Mouse (Mus musculus): ENCODE measurements at regions not wholly inside any gene's neighbourhood (a gene's known extent, or its start where the extent isn't known, plus 50 kb on each side); places are given as distances from the start of the nearest gene placed in this dataset.

DNA sequence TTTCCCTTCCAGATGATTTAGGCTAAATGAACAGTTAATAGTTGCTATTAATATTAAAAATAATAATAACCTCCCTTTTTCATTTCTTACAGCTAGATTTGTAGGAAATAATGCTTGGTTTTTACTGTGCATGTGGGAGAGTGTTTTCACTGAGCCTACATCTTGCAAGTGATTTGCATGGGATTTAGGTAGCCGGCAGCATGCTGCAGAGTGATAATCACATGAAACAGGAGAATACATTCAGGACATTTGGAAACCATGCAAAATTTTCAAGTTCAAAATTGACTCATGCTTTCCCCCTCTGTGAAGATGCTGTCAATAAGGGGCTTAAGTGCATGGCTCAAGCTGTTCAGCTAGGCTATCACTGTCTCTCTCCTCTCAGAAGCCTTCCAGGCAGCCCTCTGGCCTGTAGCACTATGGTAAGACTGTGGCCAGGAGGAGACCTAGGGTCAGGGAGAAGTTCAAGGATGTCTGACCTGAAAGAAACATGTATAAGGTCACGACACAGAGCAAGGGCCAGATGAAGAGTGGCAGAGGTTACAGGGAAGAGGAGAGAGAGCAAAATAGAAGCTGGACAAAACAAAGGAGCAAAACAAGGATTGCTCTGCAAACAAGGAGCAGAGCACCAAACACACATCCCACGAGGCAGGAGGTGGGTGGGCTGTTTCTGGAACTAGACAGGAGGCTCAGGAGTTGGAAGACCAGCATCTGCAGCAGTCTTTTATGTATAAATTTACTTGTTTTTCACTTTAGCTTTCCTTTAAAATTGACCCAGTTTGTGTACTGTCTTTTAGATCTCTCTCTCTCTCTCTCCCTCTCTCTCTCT, 177.5 kb downstream of the Tmem161b start:
- no peak for DNase-seq (ENCODE audit: low read depth, low spot score)

- no peak for DNase-seq (ENCODE audit: low read depth, low spot score)
Observed at GRCm38 (mm10) chr13:84401006-84401405, 178.9 kb downstream of the Tmem161b start.

DNA sequence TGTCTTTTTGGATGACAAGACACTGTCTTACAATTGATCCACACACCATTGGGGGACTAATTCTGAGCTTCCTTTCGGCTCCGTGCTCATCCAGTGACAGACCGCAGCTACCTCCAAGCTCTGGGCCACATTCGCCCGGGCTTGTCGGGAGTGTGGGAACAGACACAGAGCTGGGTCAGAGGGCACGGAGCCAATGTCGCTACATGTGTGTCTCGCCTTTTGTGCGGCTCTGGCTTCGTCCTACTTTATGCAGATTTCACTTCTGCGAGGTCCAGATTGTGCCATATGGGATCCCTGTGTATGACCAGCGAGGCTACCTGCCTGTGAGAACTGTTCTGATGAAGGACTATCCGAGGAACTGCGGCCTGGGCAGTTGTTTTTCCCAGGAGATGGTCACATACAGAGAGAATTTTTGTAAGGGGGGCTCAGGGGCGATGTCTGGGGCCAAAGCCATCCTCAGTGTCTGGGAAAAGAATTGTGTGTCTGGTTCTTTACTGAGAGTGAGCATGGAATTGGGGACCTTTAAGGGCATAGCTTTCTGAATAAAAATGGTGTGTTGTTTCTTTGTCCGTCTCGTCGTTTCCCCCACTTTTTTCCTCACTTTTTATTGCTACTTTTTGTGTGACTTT, 182.6 kb downstream of the Tmem161b start:
- DNase-seq (ENCODE audit: low read depth, low spot score), result no peak

GRCm38 (mm10) chr13:84434444-84434843, 212.3 kb downstream of the Tmem161b start:
- DNase-seq (ENCODE audit: low read depth, low spot score), result no peak

GRCm38 (mm10) chr13:84437586-84438443, 215.7 kb downstream of the Tmem161b start:
- no peak for DNase-seq (ENCODE audit: low read depth, low spot score)

DNA sequence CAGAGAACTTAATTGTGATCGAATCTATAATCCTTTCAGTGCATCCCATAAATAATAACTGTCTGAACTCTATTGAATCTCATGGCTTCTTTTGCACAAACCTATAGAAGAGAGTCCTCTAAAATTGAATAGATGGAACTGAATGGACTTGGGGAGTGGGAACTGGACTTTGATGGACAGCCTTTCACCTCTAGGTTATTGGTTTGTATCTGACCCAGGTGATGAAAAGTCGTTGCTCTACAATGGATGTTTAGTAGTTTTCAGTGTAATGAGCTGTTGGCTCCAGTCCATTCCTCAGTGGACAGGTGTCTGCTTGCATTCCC, 216.3 kb downstream of the Tmem161b start:
- DNase-seq (ENCODE audit: low read depth, low spot score), result no peak

- DNase-seq (ENCODE audit: low read depth, low spot score), result no peak
Observed at GRCm38 (mm10) chr13:84448514-84448913, 226.4 kb downstream of the Tmem161b start.

- no peak for DNase-seq (ENCODE audit: low read depth, low spot score)
Observed at GRCm38 (mm10) chr13:84449001-84449551, 227.0 kb downstream of the Tmem161b start.
